8 mouse cellular contexts compared by ENCODE assay signal in the genomic region with DNA sequence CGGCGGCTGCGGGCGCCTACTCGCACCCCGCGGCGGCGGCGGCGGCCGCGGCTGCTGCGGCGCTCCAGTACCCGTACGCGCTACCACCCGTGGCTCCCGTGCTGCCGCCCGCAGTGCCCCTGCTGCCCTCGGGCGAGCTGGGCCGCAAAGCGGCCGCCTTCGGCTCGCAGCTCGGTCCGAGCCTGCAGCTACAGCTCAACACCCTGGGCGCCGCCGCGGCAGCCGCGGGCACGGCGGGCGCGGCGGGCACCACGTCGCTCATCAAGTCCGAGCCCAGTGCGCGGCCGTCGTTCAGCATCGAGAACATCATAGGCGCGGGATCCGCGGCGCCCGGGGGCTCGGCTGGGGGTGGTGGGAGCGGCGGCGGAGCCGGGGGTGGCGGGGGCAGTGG. TPM values are rescaled to one million over a fixed set of nuclear protein-coding genes. Genes with fewer than 3 reads are reported as not detected.
DNase-seq lines count a peak whose midpoint lies in the region; ATAC-seq lines count a peak whose summit lies in the region.

No protein-coding gene starts in this region.

- no peaks in the 10 kb centered on the region for H3K36me3 ChIP-seq in heart, embryonic 13.5 days
- H3K36me3 ChIP-seq in hindbrain, embryonic 14.5 days (replicated peaks; ENCODE audit: control insufficient read depth, insufficient read depth), result no peaks in the 10 kb centered on the region
- H3K36me3 ChIP-seq in midbrain, embryonic 15.5 days (replicated peaks), result no peaks in the 10 kb centered on the region

- WGBS in heart, embryonic 13.5 days, result under 1% methylated on average over 60 of the region's 62 CpGs
- under 1% methylated on average over 62 of the region's 62 CpGs for whole genome bisulfite sequencing in hindbrain, embryonic 14.5 days
- WGBS in midbrain, embryonic 15.5 days, result under 1% methylated on average over 62 of the region's 62 CpGs

- H3K4me2 ChIP-seq in heart, embryonic 13.5 days, result peak overlapping the region; percentile 65
- H3K4me2 ChIP-seq in hindbrain, embryonic 14.5 days (replicated peaks), result peak overlapping the region; percentile 39
- peak overlapping the region; percentile 44 for H3K4me2 ChIP-seq in midbrain, embryonic 15.5 days

- intact Hi-C loops in left cerebral cortex, postnatal 25 days (cut with DNase I), result no loop called here

- H3K4me3 ChIP-seq in heart, embryonic 13.5 days, result peak overlapping the region; percentile 47
- H3K4me3 ChIP-seq in brown adipose tissue, adult 24 weeks (ENCODE audit: insufficient read depth, low read depth, low read length), result peak overlapping the region; percentile 27; the same call in 1 of the 2 replicates
- peak overlapping the region; percentile 35 for H3K4me3 ChIP-seq in hindbrain, embryonic 14.5 days (replicated peaks; ENCODE audit: low read length)
- peak overlapping the region; percentile 32 for H3K4me3 ChIP-seq in midbrain, embryonic 15.5 days

- peaks cover 98% of the 10 kb centered on the region for H3K27me3 ChIP-seq in heart, embryonic 13.5 days (replicated peaks)
- H3K27me3 ChIP-seq in hindbrain, embryonic 14.5 days (ENCODE audit: control insufficient read depth, insufficient read depth, low read length), result peaks cover 85% of the 10 kb centered on the region
- H3K27me3 ChIP-seq in midbrain, embryonic 15.5 days (replicated peaks), result peaks cover 65% of the 10 kb centered on the region

- peaks cover 38% of the 10 kb centered on the region for H3K4me1 ChIP-seq in heart, embryonic 13.5 days
- H3K4me1 ChIP-seq in brown adipose tissue, adult 24 weeks (ENCODE audit: control insufficient read depth, insufficient read depth, insufficient read length, low read length), result no peaks in the 10 kb centered on the region; the same call in 1 of the 2 replicates
- H3K4me1 ChIP-seq in hindbrain, embryonic 14.5 days (replicated peaks; ENCODE audit: control insufficient read depth, insufficient read depth, low read length), result peaks cover 11% of the 10 kb centered on the region; the same call in 1 of the 2 replicates
- peaks cover 20% of the 10 kb centered on the region for H3K4me1 ChIP-seq in midbrain, embryonic 15.5 days

- DNase-seq in heart, adult 9 months (ENCODE audit: low spot score in 2 of 2), result no peak
- DNase-seq in hindbrain, embryonic 14.5 days (ENCODE audit: low spot score), result no peak
- DNase-seq in urinary bladder, adult 2 months (ENCODE audit: low spot score), result no peak
- no peak for DNase-seq in left cerebral cortex, postnatal 25 days (ENCODE audit: low spot score in 2 of 2)
- no peak for DNase-seq in adrenal gland, postnatal 36 days

- H3K9me3 ChIP-seq in heart, embryonic 13.5 days, result no peaks in the 10 kb centered on the region
- H3K9me3 ChIP-seq in hindbrain, embryonic 14.5 days (ENCODE audit: control insufficient read depth, low read length), result no peaks in the 10 kb centered on the region
- no peaks in the 10 kb centered on the region for H3K9me3 ChIP-seq in midbrain, embryonic 15.5 days

- ATAC-seq in heart, embryonic 13.5 days (ENCODE audit: extremely low read depth, insufficient number of reproducible peaks, low FRiP score, low TSS enrichment), result no peak
- ATAC-seq in hindbrain, embryonic 14.5 days (ENCODE audit: low FRiP score), result peak; percentile 10; the same call in 1 of the 2 replicates
- 0 out of 2 replicates have a peak, but pooled peaks have one; percentile 18 for ATAC-seq in midbrain, embryonic 15.5 days (replicated peaks)

- H3K9ac ChIP-seq in heart, embryonic 13.5 days, result no peak overlapping the region
- peak overlapping the region; percentile 47 for H3K9ac ChIP-seq in hindbrain, embryonic 14.5 days
- no peak overlapping the region for H3K9ac ChIP-seq in midbrain, embryonic 15.5 days

- H3K27ac ChIP-seq in heart, embryonic 13.5 days (replicated peaks), result no peak overlapping the region
- H3K27ac ChIP-seq in brown adipose tissue, adult 24 weeks (replicated peaks; ENCODE audit: low read depth, low read length), result no peak overlapping the region
- H3K27ac ChIP-seq in hindbrain, embryonic 14.5 days, result peak overlapping the region; percentile 69
- H3K27ac ChIP-seq in midbrain, embryonic 15.5 days, result no peak overlapping the region

RNA-seq across cellular contexts. Expression of gene Foxd3, which starts 1.3 kb away (rescaled TPM):
- polyA plus RNA-seq in heart, embryonic 13.5 days (2015; fragmentation: Nextera tagmentation; extraction: Ambion mirVana), result not detected in 2 replicates
- polyA plus RNA-seq in brown adipose tissue, adult 24 weeks (2012; ENCODE audit: insufficient read depth, insufficient read length, missing spikeins), result not detected in 2 replicates
- polyA plus RNA-seq in hindbrain, embryonic 14.5 days (2014; fragmentation: Nextera tagmentation; extraction: Ambion mirVana), result 1.5 and 1.8 TPM in 2 replicates
- polyA plus RNA-seq in midbrain, embryonic 15.5 days (2015; fragmentation: Nextera tagmentation; extraction: Ambion mirVana), result 0.14 TPM in 1 of 2 replicates, not detected in the other
- polyA plus RNA-seq in urinary bladder, adult 2 months (2012; rRNA removed), result 1.4 and 2.4 TPM in 2 replicates
- total RNA-seq in left cerebral cortex, postnatal 25 days (2021), result not detected
- total RNA-seq in adrenal gland, postnatal 36 days (2021), result 1 to 10 TPM in 1 of 2 experiments, under 1 TPM in 1; 0.40 to 1.1 TPM

RNA-seq across cellular contexts. Expression of gene Alg6, which starts 58.0 kb away (rescaled TPM):
- polyA plus RNA-seq in heart, embryonic 13.5 days (2015; fragmentation: Nextera tagmentation; extraction: Ambion mirVana), result 8.7 and 9.3 TPM in 2 replicates
- polyA plus RNA-seq in brown adipose tissue, adult 24 weeks (2012; ENCODE audit: insufficient read depth, insufficient read length, missing spikeins), result 2.4 and 3.6 TPM in 2 replicates
- 13.2 and 13.6 TPM in 2 replicates for polyA plus RNA-seq in hindbrain, embryonic 14.5 days (2014; fragmentation: Nextera tagmentation; extraction: Ambion mirVana)
- polyA plus RNA-seq in midbrain, embryonic 15.5 days (2015; fragmentation: Nextera tagmentation; extraction: Ambion mirVana), result 10.3 and 12.5 TPM in 2 replicates
- polyA plus RNA-seq in urinary bladder, adult 2 months (2012; rRNA removed), result 7.9 and 12.2 TPM in 2 replicates
- 10 to 100 TPM in 1 of 2 experiments, 1 to 10 TPM in 1; 8.9 to 10.4 TPM for total RNA-seq in left cerebral cortex, postnatal 25 days (2021)
- 1 to 10 TPM; 6.1 to 7.6 TPM for total RNA-seq in adrenal gland, postnatal 36 days (2021)
